Mouse (Mus musculus) stomach, postnatal 0 days (tissue): Measurements from ENCODE around the gene Inava.

Experiments used
- CTCF ChIP-seq: IDR thresholded peaks from 2 replicates; pipeline ENCODE4 v1.5.1; 2016; ENCODE audit warnings: antibody characterized with exemption, low read depth, mild to moderate bottlenecking, moderate library complexity
- EP300 ChIP-seq: optimal IDR thresholded peaks from 2 replicates; pipeline ENCODE3; 2016; ENCODE audit warnings: antibody characterized with exemption

GRCm38 (mm10) chr1:136238495-136238894, 4.4 kb upstream of the Inava start:
- TF ChIP-seq CTCF, result no peak
- no peak for TF ChIP-seq EP300
